Mouse (Mus musculus): ENCODE measurements around the gene Psenen.

The Psenen gene

GRCm38 (mm10) chr7:30515003-30515760 is 48.2 kb downstream of the Psenen start:
- DNase-seq = no peak

Measured in cerebellum, adult 18-20 months (tissue).